Mouse (Mus musculus): ENCODE results near the gene Polm. TPM values are rescaled to one million over a fixed set of nuclear protein-coding genes. Genes with fewer than 3 reads are reported as not detected.

Gene Polm
- polyA plus RNA-seq, 1 experiment from 2014 or later, result 2.1 TPM

- 86% methylated on average over 12 of the region's 12 CpGs for WGBS (ENCODE audit: insufficient replicate concordance)
- peaks cover 17% of the 10 kb centered on the region for H3K36me3 ChIP-seq (replicated peaks; ENCODE audit: insufficient read depth, low read length)
- H3K4me1 ChIP-seq (ENCODE audit: insufficient read depth), result no peaks in the 10 kb centered on the region
- no peak overlapping the region for H3K27ac ChIP-seq (ENCODE audit: low read depth)
- H3K27me3 ChIP-seq (ENCODE audit: insufficient read depth, low read length), result no peaks in the 10 kb centered on the region
- no peak overlapping the region for H3K4me3 ChIP-seq (ENCODE audit: low read depth, low read length)
- no peak for DNase-seq
- ATAC-seq, result no peak
- no peak overlapping the region for H3K4me2 ChIP-seq (ENCODE audit: low read depth, low read length)
- no peaks in the 10 kb centered on the region for H3K9me3 ChIP-seq (ENCODE audit: low read length)
- TF ChIP-seq EP300 (IDR thresholded peaks at IDR 0.05; ENCODE audit: low read depth) (no peak), CTCF (IDR thresholded peaks at IDR 0.05; ENCODE audit: low read depth) (no peak)
- H3K9ac ChIP-seq (replicated peaks), result no peak overlapping the region
Measured at GRCm38 (mm10) chr11:5868324-5868723, 30.5 kb upstream of the Polm start.

- H3K36me3 ChIP-seq (replicated peaks; ENCODE audit: insufficient read depth, low read length), result peaks cover 6% of the 10 kb centered on the region; the same call in 1 of the 2 replicates
- no peak overlapping the region for H3K4me3 ChIP-seq (ENCODE audit: low read depth, low read length)
- H3K4me2 ChIP-seq (ENCODE audit: low read depth, low read length), result no peak overlapping the region
- DNase-seq (no peak), ATAC-seq (no peak)
- H3K27ac ChIP-seq (ENCODE audit: low read depth), result no peak overlapping the region
- peaks cover 4% of the 10 kb centered on the region; the same call in 1 of the 2 replicates for H3K27me3 ChIP-seq (ENCODE audit: insufficient read depth, low read length)
- H3K9ac ChIP-seq (replicated peaks), result no peak overlapping the region
- peaks cover under 1% of the 10 kb centered on the region for H3K4me1 ChIP-seq (ENCODE audit: insufficient read depth)
- WGBS (ENCODE audit: insufficient replicate concordance), result 91% methylated on average over 2 of the region's 2 CpGs
- H3K9me3 ChIP-seq (ENCODE audit: low read length), result no peaks in the 10 kb centered on the region
- TF ChIP-seq CTCF (IDR thresholded peaks at IDR 0.05; ENCODE audit: low read depth) (no peak), EP300 (IDR thresholded peaks at IDR 0.05; ENCODE audit: low read depth) (no peak)
Measured at GRCm38 (mm10) chr11:5867196-5867595, 29.4 kb upstream of the Polm start.

GRCm38 (mm10) chr11:5862394-5863105 is 24.7 kb upstream of the Polm start:
- H3K4me1 ChIP-seq (ENCODE audit: insufficient read depth), result peaks cover 8% of the 10 kb centered on the region
- H3K27ac ChIP-seq (ENCODE audit: low read depth), result no peak overlapping the region
- no peaks in the 10 kb centered on the region for H3K9me3 ChIP-seq (ENCODE audit: low read length)
- no peaks in the 10 kb centered on the region for H3K36me3 ChIP-seq (replicated peaks; ENCODE audit: insufficient read depth, low read length)
- 16% methylated on average over 15 of the region's 15 CpGs for WGBS (ENCODE audit: insufficient replicate concordance)
- H3K27me3 ChIP-seq (ENCODE audit: insufficient read depth, low read length), result peaks cover 18% of the 10 kb centered on the region
- no peak for TF ChIP-seq CTCF (IDR thresholded peaks at IDR 0.05; ENCODE audit: low read depth)
- H3K4me2 ChIP-seq (ENCODE audit: low read depth, low read length), result peak overlapping the region; percentile 61
- peak overlapping the region; percentile 42 for H3K4me3 ChIP-seq (ENCODE audit: low read depth, low read length)
- H3K9ac ChIP-seq (replicated peaks), result no peak overlapping the region; the same call in 1 of the 2 replicates
- no peak for DNase-seq
- no peak for ATAC-seq

- Histone ChIP-seq H3K36me3 (replicated peaks; ENCODE audit: insufficient read depth, low read length) (no peaks in the 10 kb centered on the region), H3K9ac (replicated peaks) (peak within 1 kb of the TSS; percentile 48), H3K4me1 (ENCODE audit: insufficient read depth) (peaks cover 8% of the 10 kb centered on the region), H3K9me3 (ENCODE audit: low read length) (no peaks in the 10 kb centered on the region), H3K4me3 (ENCODE audit: low read depth, low read length) (peak within 1 kb of the TSS; percentile 42), H3K27me3 (ENCODE audit: insufficient read depth, low read length) (peaks cover 18% of the 10 kb centered on the region), H3K4me2 (ENCODE audit: low read depth, low read length) (peak within 1 kb of the TSS; percentile 61), H3K27ac (ENCODE audit: low read depth) (no peak within 1 kb of the TSS)
- WGBS (ENCODE audit: insufficient replicate concordance), result 2% methylated on average over 48 of the region's 59 CpGs
- TF ChIP-seq CTCF (IDR thresholded peaks at IDR 0.05; ENCODE audit: low read depth), result no peak
- no peak for TF ChIP-seq EP300 (IDR thresholded peaks at IDR 0.05; ENCODE audit: low read depth)
- DNase-seq, result peak; percentile 45
- peak; percentile 40 for ATAC-seq
Measured at GRCm38 (mm10) chr11:5861678-5862393, 24.0 kb upstream of the Polm start, which contains the start of gene Aebp1. TSS of gene Aebp1 (plus strand) at chr11:5861947.

GRCm38 (mm10) chr11:5860639-5861038 is 22.8 kb upstream of the Polm start:
- ATAC-seq (no peak), DNase-seq (no peak)
- peaks cover 18% of the 10 kb centered on the region for H3K27me3 ChIP-seq (ENCODE audit: insufficient read depth, low read length)
- 51% methylated on average over 6 of the region's 6 CpGs for WGBS (ENCODE audit: insufficient replicate concordance)
- no peak overlapping the region for H3K27ac ChIP-seq (ENCODE audit: low read depth)
- no peak overlapping the region for H3K9ac ChIP-seq (replicated peaks)
- TF ChIP-seq CTCF (IDR thresholded peaks at IDR 0.05; ENCODE audit: low read depth) (no peak), EP300 (IDR thresholded peaks at IDR 0.05; ENCODE audit: low read depth) (no peak)
- no peak overlapping the region for H3K4me3 ChIP-seq (ENCODE audit: low read depth, low read length)
- H3K9me3 ChIP-seq (ENCODE audit: low read length), result no peaks in the 10 kb centered on the region
- H3K4me1 ChIP-seq (ENCODE audit: insufficient read depth), result peaks cover 8% of the 10 kb centered on the region
- H3K36me3 ChIP-seq (replicated peaks; ENCODE audit: insufficient read depth, low read length), result no peaks in the 10 kb centered on the region
- H3K4me2 ChIP-seq (ENCODE audit: low read depth, low read length), result no peak overlapping the region

- Histone ChIP-seq H3K9ac (replicated peaks) (no peak overlapping the region), H3K27ac (ENCODE audit: low read depth) (no peak overlapping the region), H3K36me3 (replicated peaks; ENCODE audit: insufficient read depth, low read length) (no peaks in the 10 kb centered on the region), H3K4me2 (ENCODE audit: low read depth, low read length) (no peak overlapping the region), H3K27me3 (ENCODE audit: insufficient read depth, low read length) (peaks cover 18% of the 10 kb centered on the region), H3K4me3 (ENCODE audit: low read depth, low read length) (no peak overlapping the region), H3K9me3 (ENCODE audit: low read length) (no peaks in the 10 kb centered on the region), H3K4me1 (ENCODE audit: insufficient read depth) (peaks cover 8% of the 10 kb centered on the region)
- TF ChIP-seq EP300 (IDR thresholded peaks at IDR 0.05; ENCODE audit: low read depth) (no peak), CTCF (IDR thresholded peaks at IDR 0.05; ENCODE audit: low read depth) (no peak)
- no peak for DNase-seq
- WGBS (ENCODE audit: insufficient replicate concordance), result 76% methylated on average over 13 of the region's 13 CpGs
- ATAC-seq, result no peak
Measured at GRCm38 (mm10) chr11:5859883-5860550, 22.2 kb upstream of the Polm start.
